Mouse (Mus musculus) intestine, embryonic 16.5 days (tissue): Measurements from ENCODE around the gene Slc43a3. TPM values are rescaled to one million over a fixed set of nuclear protein-coding genes. Genes with fewer than 3 reads are reported as not detected.
A peak's percentile ranks its signal among the peaks of the same experiment; 100 is the strongest.

Experiments used
- ATAC-seq: fragments of 200-750 bp; cut with Nextera tagmentation; 2 replicates; pipeline ENCODE4 v1.8.0; 2017; ENCODE audit warnings: moderate TSS enrichment, moderate library complexity
- H3K27ac ChIP-seq: fragments of 300-500 bp; sonication (generic); 2 replicates; pipeline ENCODE4 v1.5.1; 2014; ENCODE audit warnings: mild to moderate bottlenecking, low read length
- H3K27me3 ChIP-seq: fragments of 300-500 bp; sonication (generic); replicated peaks from 2 replicates; pipeline ENCODE4 v1.6.1; 2014; ENCODE audit warnings: low read length, control low read depth, mixed read lengths; ENCODE audit not compliant: control insufficient read depth, insufficient read depth
- H3K36me3 ChIP-seq: fragments of 300-500 bp; sonication (generic); 2 replicates; pipeline ENCODE4 v1.6.1; 2014; ENCODE audit warnings: low read length, control low read depth; ENCODE audit not compliant: control insufficient read depth, insufficient read depth
- H3K4me1 ChIP-seq: fragments of 300-500 bp; sonication (generic); 2 replicates; pipeline ENCODE4 v1.6.1; 2014; ENCODE audit warnings: low read length, control low read depth, mixed read lengths; ENCODE audit not compliant: control insufficient read depth, insufficient read depth
- H3K4me2 ChIP-seq: fragments of 300-500 bp; sonication (generic); 2 replicates; pipeline ENCODE4 v1.6.1; 2014; ENCODE audit warnings: low read depth, low read length, control low read depth
- H3K4me3 ChIP-seq: fragments of 300-500 bp; sonication (generic); 2 replicates; pipeline ENCODE4 v1.5.1; 2014; ENCODE audit warnings: mild to moderate bottlenecking, low read length
- H3K9ac ChIP-seq: fragments of 300-500 bp; sonication (generic); 2 replicates; pipeline ENCODE4 v1.6.1; 2014; ENCODE audit warnings: low read depth, low read length
- H3K9me3 ChIP-seq: fragments of 300-500 bp; sonication (generic); 2 replicates; pipeline ENCODE4 v1.6.1; 2016; ENCODE audit warnings: low read length, control low read depth; ENCODE audit not compliant: control insufficient read depth
- WGBS: fragments of 180-500 bp; shearing (Covaris S2); extraction: QIAGEN DNeasy Blood & Tissue Kit; methylation state at CpG from one replicate; pipeline ENCODE4 v1.1.7; 2014; 5-methylcytosine and 5-hydroxymethylcytosine counted together
- polyA plus RNA-seq: library from polyadenylated mRNA; unstranded; fragments of >200 nt; fragmentation: Nextera tagmentation; extraction: Ambion mirVana; gene quantifications from 2 replicates; pipeline ENCODE4 v1.2.1, GENCODE M21; 2015

The Slc43a3 gene
- polyA plus RNA-seq, 1 experiment from 2014 or later, result 47.7 TPM

- WGBS, result 94% methylated on average over 7 of the region's 7 CpGs
These were observed 11.9 kb downstream of the Slc43a3 start for GRCm38 (mm10) chr2:84948252-84948651.

GRCm38 (mm10) chr2:84948721-84949120, 12.3 kb downstream of the Slc43a3 start:
- H3K27ac ChIP-seq, result no peak overlapping the region
- H3K9me3 ChIP-seq, result no peaks in the 10 kb centered on the region
- no peak overlapping the region for H3K4me2 ChIP-seq
- ATAC-seq, result no peak
- H3K4me1 ChIP-seq, result no peaks in the 10 kb centered on the region
- H3K36me3 ChIP-seq, result peaks cover 5% of the 10 kb centered on the region
- no peaks in the 10 kb centered on the region for H3K27me3 ChIP-seq
- 82% methylated on average over 2 of the region's 2 CpGs for WGBS
- no peak overlapping the region for H3K4me3 ChIP-seq
- no peak overlapping the region for H3K9ac ChIP-seq

More at GRCm38 (mm10) chr2:84948252-84948651, 11.9 kb downstream of the Slc43a3 start:
- Histone ChIP-seq H3K9me3 (no peaks in the 10 kb centered on the region), H3K9ac (no peak overlapping the region), H3K36me3 (peaks cover 2% of the 10 kb centered on the region), H3K27ac (no peak overlapping the region), H3K4me2 (no peak overlapping the region), H3K4me3 (no peak overlapping the region), H3K4me1 (no peaks in the 10 kb centered on the region), H3K27me3 (no peaks in the 10 kb centered on the region)
- ATAC-seq, result no peak

GRCm38 (mm10) chr2:84951027-84951426, 14.6 kb downstream of the Slc43a3 start:
- Histone ChIP-seq H3K4me1 (no peaks in the 10 kb centered on the region), H3K9ac (no peak overlapping the region), H3K27me3 (no peaks in the 10 kb centered on the region), H3K9me3 (no peaks in the 10 kb centered on the region), H3K4me2 (no peak overlapping the region), H3K4me3 (no peak overlapping the region), H3K36me3 (peaks cover 5% of the 10 kb centered on the region), H3K27ac (no peak overlapping the region)
- WGBS, result 90% methylated on average over 8 of the region's 8 CpGs
- ATAC-seq, result no peak

GRCm38 (mm10) chr2:84952251-84952650, 15.9 kb downstream of the Slc43a3 start:
- Histone ChIP-seq H3K36me3 (peaks cover 5% of the 10 kb centered on the region), H3K9me3 (no peaks in the 10 kb centered on the region), H3K27me3 (no peaks in the 10 kb centered on the region), H3K27ac (no peak overlapping the region), H3K4me2 (no peak overlapping the region), H3K9ac (no peak overlapping the region), H3K4me3 (no peak overlapping the region), H3K4me1 (no peaks in the 10 kb centered on the region)
- 93% methylated on average over 1 of the region's 1 CpGs for WGBS
- no peak for ATAC-seq

DNA sequence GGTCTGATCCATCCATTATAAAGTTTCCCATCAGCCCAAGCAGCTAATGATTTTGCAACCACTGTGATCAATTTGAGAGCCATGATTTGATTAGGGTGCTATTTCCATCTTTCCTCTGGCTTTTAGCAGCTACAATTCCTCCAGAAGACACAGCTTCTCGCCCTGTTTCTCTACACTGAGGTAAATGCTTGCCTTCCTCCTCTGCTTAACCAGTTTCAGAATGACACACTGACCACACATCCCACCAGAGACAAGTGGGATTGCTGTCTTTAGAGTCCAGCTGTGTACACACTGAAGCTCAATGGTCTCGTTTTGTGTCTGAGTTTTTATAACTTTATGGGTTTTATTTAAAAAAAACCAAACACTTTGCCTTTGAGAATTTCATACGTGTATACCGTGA, 16.3 kb downstream of the Slc43a3 start:
- Histone ChIP-seq H3K4me3 (no peak overlapping the region), H3K27ac (no peak overlapping the region), H3K4me1 (no peaks in the 10 kb centered on the region), H3K9ac (no peak overlapping the region), H3K4me2 (no peak overlapping the region), H3K36me3 (peaks cover 4% of the 10 kb centered on the region), H3K9me3 (no peaks in the 10 kb centered on the region), H3K27me3 (no peaks in the 10 kb centered on the region)
- ATAC-seq, result no peak
- WGBS, result 58% methylated on average over 4 of the region's 4 CpGs

GRCm38 (mm10) chr2:84955435-84955834, 19.1 kb downstream of the Slc43a3 start:
- no peaks in the 10 kb centered on the region for H3K9me3 ChIP-seq
- no peaks in the 10 kb centered on the region for H3K4me1 ChIP-seq
- H3K36me3 ChIP-seq, result peaks cover 3% of the 10 kb centered on the region; the same call in 1 of the 2 replicates
- WGBS, result 89% methylated on average over 9 of the region's 9 CpGs
- H3K4me3 ChIP-seq, result no peak overlapping the region
- H3K27ac ChIP-seq, result no peak overlapping the region
- no peak overlapping the region for H3K9ac ChIP-seq
- H3K27me3 ChIP-seq, result no peaks in the 10 kb centered on the region
- ATAC-seq, result no peak
- H3K4me2 ChIP-seq, result no peak overlapping the region

DNA sequence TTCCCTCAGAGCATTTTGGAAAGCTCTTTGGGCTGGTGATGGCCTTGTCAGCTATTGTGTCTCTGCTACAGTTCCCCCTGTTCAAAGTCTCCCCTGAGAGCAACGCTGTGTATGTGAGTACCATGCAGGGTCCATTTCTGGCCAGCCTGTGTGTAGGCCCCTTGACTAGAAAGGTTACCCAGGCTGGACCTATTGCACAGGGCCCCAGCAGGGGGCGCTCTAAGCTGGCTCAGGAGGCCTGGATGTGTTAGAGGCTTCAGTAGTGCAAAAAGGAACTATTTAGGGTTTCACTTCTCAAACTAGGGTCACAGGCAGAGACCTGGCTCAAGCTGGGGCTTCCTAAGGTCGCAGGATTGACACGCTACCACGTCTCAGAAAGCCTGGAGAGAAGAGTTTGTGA, 19.9 kb downstream of the Slc43a3 start:
- Histone ChIP-seq H3K27me3 (no peaks in the 10 kb centered on the region), H3K4me1 (no peaks in the 10 kb centered on the region), H3K4me3 (no peak overlapping the region), H3K4me2 (no peak overlapping the region), H3K9ac (no peak overlapping the region), H3K27ac (no peak overlapping the region), H3K36me3 (0 out of 2 replicates have a peak, but pooled peaks cover 3% of the 10 kb centered on the region), H3K9me3 (no peaks in the 10 kb centered on the region)
- ATAC-seq, result peak; percentile 62; the same call in 1 of the 2 replicates
- WGBS, result 59% methylated on average over 5 of the region's 5 CpGs

- ATAC-seq, result no peak
- H3K9me3 ChIP-seq, result no peaks in the 10 kb centered on the region
- no peak overlapping the region for H3K4me3 ChIP-seq
- no peaks in the 10 kb centered on the region for H3K4me1 ChIP-seq
- H3K27me3 ChIP-seq, result no peaks in the 10 kb centered on the region
- no peak overlapping the region for H3K27ac ChIP-seq
- no peaks in the 10 kb centered on the region for H3K36me3 ChIP-seq
- H3K4me2 ChIP-seq, result no peak overlapping the region
- 92% methylated on average over 11 of the region's 11 CpGs for WGBS
- H3K9ac ChIP-seq, result no peak overlapping the region
These were observed 22.3 kb downstream of the Slc43a3 start for GRCm38 (mm10) chr2:84958588-84959264.

DNA sequence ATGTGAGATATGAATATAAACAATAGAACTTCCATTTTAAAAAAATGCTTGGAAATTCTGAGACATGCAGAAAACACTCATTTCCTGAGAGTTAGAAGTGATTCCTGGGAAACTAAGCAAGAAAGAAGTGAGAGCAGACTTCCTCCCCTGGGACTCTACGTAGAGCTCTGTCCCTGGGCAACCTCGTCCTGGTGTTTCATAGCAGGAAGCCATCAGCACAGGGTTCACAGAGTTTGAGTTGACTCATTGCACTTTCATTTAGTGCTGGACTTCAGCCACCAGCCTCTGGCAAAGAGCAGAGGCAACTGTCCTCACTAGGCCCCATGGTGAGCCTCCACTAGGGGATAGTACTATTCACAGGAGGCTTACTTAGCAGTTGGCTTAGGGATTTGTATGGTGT, 24.9 kb downstream of the Slc43a3 start:
- H3K4me1 ChIP-seq, result no peaks in the 10 kb centered on the region
- H3K4me3 ChIP-seq, result no peak overlapping the region
- peak; percentile 58; the same call in 1 of the 2 replicates for ATAC-seq
- WGBS, result 51% methylated on average over 2 of the region's 2 CpGs
- H3K36me3 ChIP-seq, result no peaks in the 10 kb centered on the region
- no peaks in the 10 kb centered on the region for H3K27me3 ChIP-seq
- H3K9ac ChIP-seq, result no peak overlapping the region
- no peak overlapping the region for H3K4me2 ChIP-seq
- H3K27ac ChIP-seq, result no peak overlapping the region
- H3K9me3 ChIP-seq, result no peaks in the 10 kb centered on the region

DNA sequence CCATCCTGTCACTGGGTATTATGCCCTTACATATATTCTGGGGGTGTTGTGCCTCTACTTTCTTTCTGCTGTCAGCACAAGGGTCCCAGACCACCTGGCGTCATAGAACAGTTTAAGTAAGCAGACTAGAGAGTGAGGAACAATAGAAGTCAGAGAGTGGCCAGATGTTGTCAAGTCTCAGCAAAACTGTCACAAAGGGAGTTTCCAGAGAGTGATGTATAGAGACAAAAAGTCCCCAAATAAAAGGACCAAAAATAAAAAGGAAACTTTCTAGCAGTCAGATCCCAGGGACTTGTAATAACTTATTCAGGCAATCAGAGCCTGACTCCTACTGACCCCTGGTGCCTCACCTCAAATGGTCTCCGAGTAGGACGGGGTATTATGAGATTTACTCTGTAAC, 25.5 kb downstream of the Slc43a3 start:
- Histone ChIP-seq H3K4me1 (no peaks in the 10 kb centered on the region), H3K4me3 (no peak overlapping the region), H3K9ac (no peak overlapping the region), H3K27ac (no peak overlapping the region), H3K9me3 (no peaks in the 10 kb centered on the region), H3K4me2 (no peak overlapping the region), H3K27me3 (no peaks in the 10 kb centered on the region), H3K36me3 (no peaks in the 10 kb centered on the region)
- ATAC-seq, result no peak
- 79% methylated on average over 3 of the region's 3 CpGs for WGBS
